Mouse (Mus musculus): ENCODE data around the gene Gm28778. TPM values are rescaled to one million over a fixed set of nuclear protein-coding genes. Genes with fewer than 3 reads are reported as not detected.

Gm28778 gene
- polyA plus RNA-seq, 1 experiment from 2014 or later, result not detected

Other genes starting within 250 kb of the Gm28778 start
- not detected in 2 replicates for gene Mstn, start 235.5 kb upstream of the Gm28778 start, polyA plus RNA-seq (2014; fragmentation: Nextera tagmentation; extraction: Ambion mirVana)
- not detected in 2 replicates for gene 1700019A02Rik, start 109.5 kb upstream of the Gm28778 start, polyA plus RNA-seq (2014; fragmentation: Nextera tagmentation; extraction: Ambion mirVana)
- gene Pms1, start 93 bp upstream of the Gm28778 start, polyA plus RNA-seq (2014; fragmentation: Nextera tagmentation; extraction: Ambion mirVana), result 12.6 and 22.7 TPM in 2 replicates
- gene Ormdl1, start within 50 bp of the Gm28778 start, polyA plus RNA-seq (2014; fragmentation: Nextera tagmentation; extraction: Ambion mirVana), result 48.7 and 54.2 TPM in 2 replicates
- gene Osgepl1, start 16.5 kb downstream of the Gm28778 start, polyA plus RNA-seq (2014; fragmentation: Nextera tagmentation; extraction: Ambion mirVana), result 24.3 and 25.2 TPM in 2 replicates
- 1.5 TPM in 1 of 2 replicates, not detected in the other for gene Asdurf, start 55.5 kb downstream of the Gm28778 start, polyA plus RNA-seq (2014; fragmentation: Nextera tagmentation; extraction: Ambion mirVana)
- gene Gm28551, start 55.6 kb downstream of the Gm28778 start, polyA plus RNA-seq (2014; fragmentation: Nextera tagmentation; extraction: Ambion mirVana), result 0.73 and 0.85 TPM in 2 replicates
- 67.6 and 83.0 TPM in 2 replicates for gene Asnsd1, start 55.6 kb downstream of the Gm28778 start, polyA plus RNA-seq (2014; fragmentation: Nextera tagmentation; extraction: Ambion mirVana)

Measured in kidney, embryonic 14.5 days (tissue).